Mouse (Mus musculus): ENCODE measurements at regions not wholly inside any gene's neighbourhood (a gene's known extent, or its start where the extent isn't known, plus 50 kb on each side); places are given as distances from the start of the nearest gene placed in this dataset.

DNA sequence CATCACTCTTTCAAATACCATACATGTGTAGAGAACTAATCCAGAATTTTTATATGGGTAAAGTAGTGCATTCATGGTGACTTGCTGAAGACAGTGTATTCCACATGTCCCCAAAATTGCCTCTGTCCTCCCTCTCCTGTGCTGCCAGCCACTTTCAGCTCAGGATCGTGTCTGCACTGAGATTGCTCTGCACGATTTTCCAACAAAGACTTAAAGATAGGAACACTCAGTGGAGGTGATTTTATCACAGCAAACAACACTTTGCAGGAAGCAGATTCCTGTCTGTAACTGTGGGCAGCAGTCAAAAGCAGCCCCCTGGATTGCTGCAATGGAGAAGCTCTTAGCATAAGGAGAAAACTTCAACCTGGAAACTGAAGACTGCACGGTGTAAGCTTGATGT lies 438.8 kb downstream of the Hs3st1 start:
- no peak for TF ChIP-seq MAFK (IDR thresholded peaks at IDR 0.05; ENCODE audit: insufficient read depth, low read depth, low read length)
- TF ChIP-seq ZNF384 (IDR thresholded peaks at IDR 0.05; ENCODE audit: low read depth, low read length) = no peak
- TF ChIP-seq CHD2 (IDR thresholded peaks at IDR 0.05; ENCODE audit: low read depth, low read length) = no peak

Measured in ES-E14 (cell line).